ENCODE assay signal across 8 mouse cellular contexts in the genomic region with DNA sequence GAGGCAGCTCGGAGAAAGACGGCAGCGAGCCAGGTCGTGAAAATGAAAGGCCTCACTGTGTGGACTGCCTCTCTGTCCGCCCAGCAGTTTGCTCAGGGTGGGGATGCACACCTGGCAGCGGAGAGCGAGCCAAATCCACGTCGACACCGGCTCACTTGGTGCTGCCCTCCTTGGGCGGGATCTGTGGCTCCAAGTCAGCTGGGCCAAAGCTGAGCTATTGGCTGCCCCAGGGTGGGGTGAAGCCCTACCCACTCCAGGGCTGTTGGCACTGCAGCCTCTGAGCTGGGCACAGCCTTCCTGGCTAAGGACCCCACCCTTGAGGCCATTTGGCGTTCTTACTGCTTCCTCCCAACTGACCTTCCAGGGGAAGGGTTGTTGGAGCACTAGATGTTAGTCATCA. TPM values are rescaled to one million over a fixed set of nuclear protein-coding genes. Genes with fewer than 3 reads are reported as not detected.
A peak's percentile ranks its signal among the peaks of the same experiment; 100 is the strongest.
DNase-seq lines count a peak whose midpoint lies in the region; ATAC-seq lines count a peak whose summit lies in the region.

No protein-coding gene starts in this region.

- no peaks in the 10 kb centered on the region for H3K9me3 ChIP-seq in neural tube, embryonic 15.5 days (replicated peaks)

- WGBS in neural tube, embryonic 15.5 days, result 6% methylated on average over 12 of the region's 12 CpGs

- peak overlapping the region; percentile 87 for H3K9ac ChIP-seq in neural tube, embryonic 15.5 days (replicated peaks)

- peak; percentile 59 for DNase-seq in layer of hippocampus, adult 9-11 months
- no peak for DNase-seq in layer of hippocampus, adult 18-20 months (ENCODE audit: low spot score in 2 of 2)
- peak; percentile 70 to 73 for DNase-seq in cerebellum, postnatal 10 days
- peak; percentile 79 for DNase-seq in kidney, adult 9 months
- peak; percentile 90 to 92 for DNase-seq in lung, adult 18-20 months
- peak; percentile 66 for DNase-seq in urinary bladder, adult 2 months (ENCODE audit: low spot score)

- ATAC-seq in granulocyte monocyte progenitor cell, adult 5-6 weeks (replicated peaks; ENCODE audit: poor library complexity, severe bottlenecking), result peak; percentile 28
- no peak for ATAC-seq in neural tube, embryonic 15.5 days (ENCODE audit: low FRiP score)

- peaks cover 22% of the 10 kb centered on the region for H3K4me1 ChIP-seq in neural tube, embryonic 15.5 days

- H3K4me2 ChIP-seq in neural tube, embryonic 15.5 days, result peak overlapping the region; percentile 91

- no peaks in the 10 kb centered on the region for H3K27me3 ChIP-seq in neural tube, embryonic 15.5 days (replicated peaks)

- peak overlapping the region; percentile 87 for H3K27ac ChIP-seq in neural tube, embryonic 15.5 days (replicated peaks)

- peaks cover 65% of the 10 kb centered on the region for H3K36me3 ChIP-seq in neural tube, embryonic 15.5 days

- peak overlapping the region; percentile 80 for H3K4me3 ChIP-seq in neural tube, embryonic 15.5 days (replicated peaks)

RNA-seq across cellular contexts. Expression of a gene that starts 0.9 kb away (rescaled TPM):
- 10 to 100 TPM; 19.6 to 20.9 TPM for total RNA-seq in layer of hippocampus, adult 18-20 months (2021)
- total RNA-seq in granulocyte monocyte progenitor cell, adult 5-6 weeks (2014; fragmentation: Nextera tagmentation), result 6.3 and 11.1 TPM in 2 replicates
- 5.0 and 5.3 TPM in 2 replicates for total RNA-seq in granulocyte monocyte progenitor cell, adult 5-6 weeks (2017)
- polyA plus RNA-seq in neural tube, embryonic 15.5 days (2015; fragmentation: Nextera tagmentation; extraction: Ambion mirVana), result 47.7 and 53.5 TPM in 2 replicates
- polyA plus RNA-seq in urinary bladder, adult 2 months (2012; rRNA removed), result 20.4 and 36.8 TPM in 2 replicates

RNA-seq across cellular contexts. Expression of a gene that starts 8.0 kb away (rescaled TPM):
- 100 to 1,000 TPM in 1 of 2 experiments, 10 to 100 TPM in 1; 99.7 to 102 TPM for total RNA-seq in layer of hippocampus, adult 18-20 months (2021)
- total RNA-seq in granulocyte monocyte progenitor cell, adult 5-6 weeks (2014; fragmentation: Nextera tagmentation), result 28.6 and 60.0 TPM in 2 replicates
- 19.4 and 20.4 TPM in 2 replicates for total RNA-seq in granulocyte monocyte progenitor cell, adult 5-6 weeks (2017)
- polyA plus RNA-seq in neural tube, embryonic 15.5 days (2015; fragmentation: Nextera tagmentation; extraction: Ambion mirVana), result 200 and 211 TPM in 2 replicates
- 55.2 and 63.6 TPM in 2 replicates for polyA plus RNA-seq in urinary bladder, adult 2 months (2012; rRNA removed)

RNA-seq across cellular contexts. Expression of a gene that starts 18.2 kb away (rescaled TPM):
- total RNA-seq in layer of hippocampus, adult 18-20 months (2021), result 10 to 100 TPM; 34.6 to 36.9 TPM
- 51.5 and 61.2 TPM in 2 replicates for total RNA-seq in granulocyte monocyte progenitor cell, adult 5-6 weeks (2014; fragmentation: Nextera tagmentation)
- total RNA-seq in granulocyte monocyte progenitor cell, adult 5-6 weeks (2017), result 36.6 and 40.8 TPM in 2 replicates
- 68.2 and 68.9 TPM in 2 replicates for polyA plus RNA-seq in neural tube, embryonic 15.5 days (2015; fragmentation: Nextera tagmentation; extraction: Ambion mirVana)
- polyA plus RNA-seq in urinary bladder, adult 2 months (2012; rRNA removed), result 64.9 and 79.9 TPM in 2 replicates

RNA-seq across cellular contexts. Expression of a gene that starts 22.6 kb away (rescaled TPM):
- total RNA-seq in layer of hippocampus, adult 18-20 months (2021), result 10 to 100 TPM; 88.9 to 93.4 TPM
- 21.2 and 24.7 TPM in 2 replicates for total RNA-seq in granulocyte monocyte progenitor cell, adult 5-6 weeks (2014; fragmentation: Nextera tagmentation)
- total RNA-seq in granulocyte monocyte progenitor cell, adult 5-6 weeks (2017), result 29.1 and 38.0 TPM in 2 replicates
- polyA plus RNA-seq in neural tube, embryonic 15.5 days (2015; fragmentation: Nextera tagmentation; extraction: Ambion mirVana), result 71.9 and 94.0 TPM in 2 replicates
- 41.4 and 46.9 TPM in 2 replicates for polyA plus RNA-seq in urinary bladder, adult 2 months (2012; rRNA removed)

RNA-seq across cellular contexts. Expression of a gene that starts 43.9 kb away (rescaled TPM):
- 10 to 100 TPM; 44.2 to 47.1 TPM for total RNA-seq in layer of hippocampus, adult 18-20 months (2021)
- 62.1 and 116 TPM in 2 replicates for total RNA-seq in granulocyte monocyte progenitor cell, adult 5-6 weeks (2014; fragmentation: Nextera tagmentation)
- 68.2 and 68.6 TPM in 2 replicates for total RNA-seq in granulocyte monocyte progenitor cell, adult 5-6 weeks (2017)
- polyA plus RNA-seq in neural tube, embryonic 15.5 days (2015; fragmentation: Nextera tagmentation; extraction: Ambion mirVana), result 68.6 and 71.5 TPM in 2 replicates
- 75.9 and 84.2 TPM in 2 replicates for polyA plus RNA-seq in urinary bladder, adult 2 months (2012; rRNA removed)

Comparison
In these comparisons a context has a peak if more than half of its experiments do, and no peak if none do; other contexts are left out.
1. DNase-seq: peak in layer of hippocampus, adult 9-11 months (single experiment), cerebellum, postnatal 10 days (2 of 2), kidney, adult 9 months (single experiment), lung, adult 18-20 months (2 of 2) and urinary bladder, adult 2 months (single experiment); none in layer of hippocampus, adult 18-20 months (0 of 2).